Mouse (Mus musculus): ENCODE results near the gene Plcd4.
A peak's percentile ranks its signal among the peaks of the same experiment; 100 is the strongest.
"Not testable (repeated sequence)": the region's sequence is repeated elsewhere in the genome, so short reads cannot be mapped to it uniquely, and the experiment has no call there.

Gene Plcd4

GRCm38 (mm10) chr1:74542451-74542961 is at the start of gene Plcd4:
Gene Plcd4 (plus strand): TSS chr1:74542888.
- peak; percentile 88 for DNase-seq (ENCODE audit: low read depth, low spot score)

- DNase-seq (ENCODE audit: low read depth, low spot score): no peak
Measured at GRCm38 (mm10) chr1:74501106-74501505, 41.6 kb upstream of the Plcd4 start.

- DNase-seq (ENCODE audit: low read depth, low spot score): no peak
Measured at GRCm38 (mm10) chr1:74505393-74505720, 37.3 kb upstream of the Plcd4 start.

GRCm38 (mm10) chr1:74505721-74506464 is 36.8 kb upstream of the Plcd4 start, which contains the start of gene Cnot9:
Gene Cnot9 (plus strand): TSS chr1:74506058.
- DNase-seq (ENCODE audit: low read depth, low spot score): peak; percentile 99

- DNase-seq (ENCODE audit: low read depth, low spot score): peak; percentile 51
Measured at GRCm38 (mm10) chr1:74506471-74506881, 36.2 kb upstream of the Plcd4 start.

GRCm38 (mm10) chr1:74507780-74508179 is 34.9 kb upstream of the Plcd4 start:
- DNase-seq (ENCODE audit: low read depth, low spot score): no peak

GRCm38 (mm10) chr1:74511306-74511705 is 31.4 kb upstream of the Plcd4 start:
- DNase-seq (ENCODE audit: low read depth, low spot score): no peak

GRCm38 (mm10) chr1:74512999-74513398 is 29.7 kb upstream of the Plcd4 start:
- not testable (repeated sequence) for DNase-seq (ENCODE audit: low read depth, low spot score)

- no peak for DNase-seq (ENCODE audit: low read depth, low spot score)
Measured at GRCm38 (mm10) chr1:74519875-74520274, 22.8 kb upstream of the Plcd4 start.

- no peak for DNase-seq (ENCODE audit: low read depth, low spot score)
Measured at GRCm38 (mm10) chr1:74524746-74525145, 17.9 kb upstream of the Plcd4 start.

- no peak for DNase-seq (ENCODE audit: low read depth, low spot score)
Measured at GRCm38 (mm10) chr1:74528589-74528988, 14.1 kb upstream of the Plcd4 start.

- DNase-seq (ENCODE audit: low read depth, low spot score): peak; percentile 71
Measured at GRCm38 (mm10) chr1:74538650-74539049, 4.0 kb upstream of the Plcd4 start.

- DNase-seq (ENCODE audit: low read depth, low spot score): no peak
Measured at GRCm38 (mm10) chr1:74544184-74544583, 1.5 kb downstream of the Plcd4 start, which contains the start of gene Usp37. Gene Usp37 (minus strand): TSS chr1:74544284.

GRCm38 (mm10) chr1:74559061-74559460 is 16.4 kb downstream of the Plcd4 start:
- DNase-seq (ENCODE audit: low read depth, low spot score): no peak

GRCm38 (mm10) chr1:74565834-74566233 is 23.1 kb downstream of the Plcd4 start:
- DNase-seq (ENCODE audit: low read depth, low spot score): no peak

- peak; percentile 12 for DNase-seq (ENCODE audit: low read depth, low spot score)
Measured at GRCm38 (mm10) chr1:74569739-74570719, 27.3 kb downstream of the Plcd4 start.

GRCm38 (mm10) chr1:74582621-74583020 is 39.9 kb downstream of the Plcd4 start:
- no peak for DNase-seq (ENCODE audit: low read depth, low spot score)

GRCm38 (mm10) chr1:74584616-74585398 is 42.1 kb downstream of the Plcd4 start:
- DNase-seq (ENCODE audit: low read depth, low spot score): no peak

- DNase-seq (ENCODE audit: low read depth, low spot score): peak; percentile 88
Measured at GRCm38 (mm10) chr1:74587233-74587772, 44.6 kb downstream of the Plcd4 start.

GRCm38 (mm10) chr1:74587773-74588445 is 45.2 kb downstream of the Plcd4 start, which contains the start of the genes Zfp142 and Bcs1l:
Gene Zfp142 (minus strand): TSS chr1:74588246.
Gene Bcs1l (plus strand): TSS chr1:74588289.
- DNase-seq (ENCODE audit: low read depth, low spot score): peak; percentile 100

All from brain, adult 2 months (tissue).